Mouse (Mus musculus): ENCODE data around the gene Tekt3. TPM values are rescaled to one million over a fixed set of nuclear protein-coding genes. Genes with fewer than 3 reads are reported as not detected.

The Tekt3 gene
- polyA plus RNA-seq, 1 experiment from 2014 or later, result not detected

GRCm38 (mm10) chr11:63090210-63090609 lies 28.8 kb downstream of the Tekt3 start:
- Histone ChIP-seq H3K9me3 (replicated peaks; ENCODE audit: control insufficient read depth, low read length) (no peaks in the 10 kb centered on the region), H3K36me3 (ENCODE audit: control insufficient read depth, insufficient read depth) (no peaks in the 10 kb centered on the region), H3K4me3 (ENCODE audit: low read length) (no peak overlapping the region), H3K27me3 (ENCODE audit: control insufficient read depth, insufficient read depth, low read length) (no peaks in the 10 kb centered on the region), H3K4me1 (ENCODE audit: control insufficient read depth, insufficient read depth, low read length) (no peaks in the 10 kb centered on the region), H3K27ac (ENCODE audit: low read length) (no peak overlapping the region), H3K9ac (ENCODE audit: low read length) (no peak overlapping the region), H3K4me2 (ENCODE audit: low read depth, low read length) (no peak overlapping the region)
- 35% methylated on average over 4 of the region's 4 CpGs for WGBS
- ATAC-seq (replicated peaks; ENCODE audit: extremely low read depth, insufficient read depth, low FRiP score), result no peak

GRCm38 (mm10) chr11:63090986-63091385 lies 29.5 kb downstream of the Tekt3 start:
- no peak overlapping the region for H3K27ac ChIP-seq (ENCODE audit: low read length)
- H3K9ac ChIP-seq (ENCODE audit: low read length), result no peak overlapping the region
- H3K9me3 ChIP-seq (replicated peaks; ENCODE audit: control insufficient read depth, low read length), result no peaks in the 10 kb centered on the region
- no peak for ATAC-seq (replicated peaks; ENCODE audit: extremely low read depth, insufficient read depth, low FRiP score)
- WGBS, result 84% methylated on average over 6 of the region's 6 CpGs
- no peaks in the 10 kb centered on the region for H3K36me3 ChIP-seq (ENCODE audit: control insufficient read depth, insufficient read depth)
- no peaks in the 10 kb centered on the region for H3K27me3 ChIP-seq (ENCODE audit: control insufficient read depth, insufficient read depth, low read length)
- H3K4me1 ChIP-seq (ENCODE audit: control insufficient read depth, insufficient read depth, low read length), result no peaks in the 10 kb centered on the region
- no peak overlapping the region for H3K4me2 ChIP-seq (ENCODE audit: low read depth, low read length)
- no peak overlapping the region for H3K4me3 ChIP-seq (ENCODE audit: low read length)

- no peaks in the 10 kb centered on the region for H3K4me1 ChIP-seq (ENCODE audit: control insufficient read depth, insufficient read depth, low read length)
- H3K9me3 ChIP-seq (replicated peaks; ENCODE audit: control insufficient read depth, low read length), result no peaks in the 10 kb centered on the region
- no peak for ATAC-seq (replicated peaks; ENCODE audit: extremely low read depth, insufficient read depth, low FRiP score)
- H3K4me2 ChIP-seq (ENCODE audit: low read depth, low read length), result no peak overlapping the region
- no peaks in the 10 kb centered on the region for H3K36me3 ChIP-seq (ENCODE audit: control insufficient read depth, insufficient read depth)
- WGBS, result 53% methylated on average over 5 of the region's 5 CpGs
- no peaks in the 10 kb centered on the region for H3K27me3 ChIP-seq (ENCODE audit: control insufficient read depth, insufficient read depth, low read length)
- H3K9ac ChIP-seq (ENCODE audit: low read length), result no peak overlapping the region
- H3K27ac ChIP-seq (ENCODE audit: low read length), result no peak overlapping the region
- H3K4me3 ChIP-seq (ENCODE audit: low read length), result no peak overlapping the region
Measured at GRCm38 (mm10) chr11:63092271-63092670, 30.8 kb downstream of the Tekt3 start.

- ATAC-seq (replicated peaks; ENCODE audit: extremely low read depth, insufficient read depth, low FRiP score), result no peak
- H3K9me3 ChIP-seq (replicated peaks; ENCODE audit: control insufficient read depth, low read length), result no peaks in the 10 kb centered on the region
- H3K4me2 ChIP-seq (ENCODE audit: low read depth, low read length), result no peak overlapping the region
- H3K4me3 ChIP-seq (ENCODE audit: low read length), result no peak overlapping the region
- H3K27me3 ChIP-seq (ENCODE audit: control insufficient read depth, insufficient read depth, low read length), result no peaks in the 10 kb centered on the region
- no peaks in the 10 kb centered on the region for H3K4me1 ChIP-seq (ENCODE audit: control insufficient read depth, insufficient read depth, low read length)
- no peak overlapping the region for H3K27ac ChIP-seq (ENCODE audit: low read length)
- no peak overlapping the region for H3K9ac ChIP-seq (ENCODE audit: low read length)
- H3K36me3 ChIP-seq (ENCODE audit: control insufficient read depth, insufficient read depth), result no peaks in the 10 kb centered on the region
- WGBS, result 62% methylated on average over 5 of the region's 5 CpGs
Measured at GRCm38 (mm10) chr11:63093601-63094000, 32.1 kb downstream of the Tekt3 start.

- Histone ChIP-seq H3K9ac (ENCODE audit: low read length) (no peak overlapping the region), H3K9me3 (replicated peaks; ENCODE audit: control insufficient read depth, low read length) (no peaks in the 10 kb centered on the region), H3K4me3 (ENCODE audit: low read length) (no peak overlapping the region), H3K4me2 (ENCODE audit: low read depth, low read length) (no peak overlapping the region), H3K27ac (ENCODE audit: low read length) (no peak overlapping the region), H3K36me3 (ENCODE audit: control insufficient read depth, insufficient read depth) (no peaks in the 10 kb centered on the region), H3K27me3 (ENCODE audit: control insufficient read depth, insufficient read depth, low read length) (no peaks in the 10 kb centered on the region), H3K4me1 (ENCODE audit: control insufficient read depth, insufficient read depth, low read length) (no peaks in the 10 kb centered on the region)
- 84% methylated on average over 8 of the region's 8 CpGs for WGBS
- ATAC-seq (replicated peaks; ENCODE audit: extremely low read depth, insufficient read depth, low FRiP score), result no peak
Measured at GRCm38 (mm10) chr11:63094496-63094895, 33.0 kb downstream of the Tekt3 start.

- no peak overlapping the region for H3K4me3 ChIP-seq (ENCODE audit: low read length)
- no peak for ATAC-seq (replicated peaks; ENCODE audit: extremely low read depth, insufficient read depth, low FRiP score)
- no peaks in the 10 kb centered on the region for H3K4me1 ChIP-seq (ENCODE audit: control insufficient read depth, insufficient read depth, low read length)
- H3K36me3 ChIP-seq (ENCODE audit: control insufficient read depth, insufficient read depth), result no peaks in the 10 kb centered on the region
- H3K9ac ChIP-seq (ENCODE audit: low read length), result no peak overlapping the region
- WGBS, result 71% methylated on average over 3 of the region's 3 CpGs
- H3K9me3 ChIP-seq (replicated peaks; ENCODE audit: control insufficient read depth, low read length), result no peaks in the 10 kb centered on the region
- no peak overlapping the region for H3K27ac ChIP-seq (ENCODE audit: low read length)
- no peak overlapping the region for H3K4me2 ChIP-seq (ENCODE audit: low read depth, low read length)
- no peaks in the 10 kb centered on the region for H3K27me3 ChIP-seq (ENCODE audit: control insufficient read depth, insufficient read depth, low read length)
Measured at GRCm38 (mm10) chr11:63098016-63098415, 36.6 kb downstream of the Tekt3 start.

- no peak for ATAC-seq (replicated peaks; ENCODE audit: extremely low read depth, insufficient read depth, low FRiP score)
- no peaks in the 10 kb centered on the region for H3K27me3 ChIP-seq (ENCODE audit: control insufficient read depth, insufficient read depth, low read length)
- H3K4me2 ChIP-seq (ENCODE audit: low read depth, low read length), result no peak overlapping the region
- no peak overlapping the region for H3K4me3 ChIP-seq (ENCODE audit: low read length)
- WGBS, result 72% methylated on average over 3 of the region's 3 CpGs
- H3K27ac ChIP-seq (ENCODE audit: low read length), result no peak overlapping the region
- no peak overlapping the region for H3K9ac ChIP-seq (ENCODE audit: low read length)
- H3K36me3 ChIP-seq (ENCODE audit: control insufficient read depth, insufficient read depth), result no peaks in the 10 kb centered on the region
- no peaks in the 10 kb centered on the region for H3K9me3 ChIP-seq (replicated peaks; ENCODE audit: control insufficient read depth, low read length)
- no peaks in the 10 kb centered on the region for H3K4me1 ChIP-seq (ENCODE audit: control insufficient read depth, insufficient read depth, low read length)
Measured at GRCm38 (mm10) chr11:63099390-63099789, 37.9 kb downstream of the Tekt3 start.

- ATAC-seq (replicated peaks; ENCODE audit: extremely low read depth, insufficient read depth, low FRiP score), result no peak
- WGBS, result 66% methylated on average over 7 of the region's 7 CpGs
Measured at GRCm38 (mm10) chr11:63103256-63103655, 41.8 kb downstream of the Tekt3 start.

GRCm38 (mm10) chr11:63104026-63104425 lies 42.6 kb downstream of the Tekt3 start:
- Histone ChIP-seq H3K4me3 (ENCODE audit: low read length) (no peak overlapping the region), H3K9ac (ENCODE audit: low read length) (no peak overlapping the region), H3K4me1 (ENCODE audit: control insufficient read depth, insufficient read depth, low read length) (no peaks in the 10 kb centered on the region), H3K27ac (ENCODE audit: low read length) (no peak overlapping the region), H3K4me2 (ENCODE audit: low read depth, low read length) (no peak overlapping the region), H3K36me3 (ENCODE audit: control insufficient read depth, insufficient read depth) (no peaks in the 10 kb centered on the region), H3K27me3 (ENCODE audit: control insufficient read depth, insufficient read depth, low read length) (no peaks in the 10 kb centered on the region), H3K9me3 (replicated peaks; ENCODE audit: control insufficient read depth, low read length) (no peaks in the 10 kb centered on the region)
- WGBS, result 41% methylated on average over 2 of the region's 2 CpGs
- no peak for ATAC-seq (replicated peaks; ENCODE audit: extremely low read depth, insufficient read depth, low FRiP score)

More at GRCm38 (mm10) chr11:63103256-63103655, 41.8 kb downstream of the Tekt3 start:
- no peaks in the 10 kb centered on the region for H3K27me3 ChIP-seq (ENCODE audit: control insufficient read depth, insufficient read depth, low read length)
- H3K9me3 ChIP-seq (replicated peaks; ENCODE audit: control insufficient read depth, low read length), result no peaks in the 10 kb centered on the region
- H3K36me3 ChIP-seq (ENCODE audit: control insufficient read depth, insufficient read depth), result no peaks in the 10 kb centered on the region
- no peak overlapping the region for H3K4me3 ChIP-seq (ENCODE audit: low read length)
- H3K4me1 ChIP-seq (ENCODE audit: control insufficient read depth, insufficient read depth, low read length), result no peaks in the 10 kb centered on the region
- H3K4me2 ChIP-seq (ENCODE audit: low read depth, low read length), result no peak overlapping the region
- H3K27ac ChIP-seq (ENCODE audit: low read length), result no peak overlapping the region
- H3K9ac ChIP-seq (ENCODE audit: low read length), result no peak overlapping the region
